Mouse (Mus musculus) hindbrain, embryonic 12.5 days (tissue): ENCODE results near the gene Gm5150. TPM values are rescaled to one million over a fixed set of nuclear protein-coding genes. Genes with fewer than 3 reads are reported as not detected.
"Not testable (repeated sequence)": the region's sequence is repeated elsewhere in the genome, so short reads cannot be mapped to it uniquely, and the experiment has no call there.

Experiments
- ATAC-seq: fragments of 200-750 bp; cut with Nextera tagmentation; 2 replicates; pipeline ENCODE4 v1.8.0; 2017; ENCODE audit warnings: moderate TSS enrichment; ENCODE audit not compliant: low FRiP score
- H3K27ac ChIP-seq: fragments of 300-500 bp; sonication (generic); 2 replicates; pipeline ENCODE4 v1.5.1; 2016; ENCODE audit warnings: mild to moderate bottlenecking
- H3K27me3 ChIP-seq: fragments of 300-500 bp; sonication (generic); 2 replicates; pipeline ENCODE4 v1.6.1; 2016; ENCODE audit warnings: mild to moderate bottlenecking
- H3K36me3 ChIP-seq: fragments of 300-500 bp; sonication (generic); 2 replicates; pipeline ENCODE4 v1.6.1; 2016; ENCODE audit warnings: mild to moderate bottlenecking
- H3K4me1 ChIP-seq: fragments of 300-500 bp; sonication (generic); 2 replicates; pipeline ENCODE4 v1.6.1; 2016
- H3K4me2 ChIP-seq: fragments of 300-500 bp; sonication (generic); replicated peaks from 2 replicates; pipeline ENCODE4 v1.6.1; 2016; ENCODE audit warnings: mild to moderate bottlenecking
- H3K4me3 ChIP-seq: fragments of 300-500 bp; sonication (generic); 2 replicates; pipeline ENCODE4 v1.5.1; 2016; ENCODE audit warnings: mild to moderate bottlenecking
- H3K9ac ChIP-seq: fragments of 300-500 bp; sonication (generic); 2 replicates; pipeline ENCODE4 v1.6.1; 2016; ENCODE audit warnings: mild to moderate bottlenecking, moderate library complexity
- H3K9me3 ChIP-seq: fragments of 300-500 bp; sonication (generic); replicated peaks from 2 replicates; pipeline ENCODE4 v1.6.1; 2016; ENCODE audit warnings: mild to moderate bottlenecking
- WGBS: fragments of 180-500 bp; shearing (Covaris S2); methylation state at CpG from one replicate; pipeline ENCODE4 v1.1.7; 2016; 5-methylcytosine and 5-hydroxymethylcytosine counted together
- polyA plus RNA-seq: library from polyadenylated mRNA; unstranded; fragments of >200 nt; fragmentation: Nextera tagmentation; extraction: Ambion mirVana; gene quantifications from 2 replicates; pipeline ENCODE4 v1.2.1, GENCODE M21; 2016

Gm5150 gene
- not detected in 2 replicates for polyA plus RNA-seq

GRCm38 (mm10) chr3:16006215-16006614, at the start of gene Gm5150:
Gene Gm5150, minus strand, starts transcription at chr3:16006437.
- H3K27me3 ChIP-seq, result no peaks in the 10 kb centered on the region
- ATAC-seq, result no peak
- H3K4me2 ChIP-seq, result no peak within 1 kb of the TSS
- H3K9ac ChIP-seq, result no peak within 1 kb of the TSS
- H3K4me1 ChIP-seq, result no peaks in the 10 kb centered on the region
- 93% methylated on average over 2 of the region's 2 CpGs for WGBS
- no peak within 1 kb of the TSS for H3K4me3 ChIP-seq
- H3K36me3 ChIP-seq, result no peaks in the 10 kb centered on the region
- H3K9me3 ChIP-seq, result no peaks in the 10 kb centered on the region
- H3K27ac ChIP-seq, result no peak within 1 kb of the TSS

GRCm38 (mm10) chr3:16051736-16052135, 45.5 kb upstream of the Gm5150 start:
- not testable (repeated sequence) for H3K36me3 ChIP-seq, H3K27me3 ChIP-seq, H3K4me2 ChIP-seq, H3K9me3 ChIP-seq, H3K4me1 ChIP-seq, ATAC-seq, H3K9ac ChIP-seq, H3K4me3 ChIP-seq, H3K27ac ChIP-seq
- WGBS, result 84% methylated on average over 20 of the region's 20 CpGs

- no peak for ATAC-seq
- no peak overlapping the region for H3K4me3 ChIP-seq
- H3K4me1 ChIP-seq, result no peaks in the 10 kb centered on the region
- no peak overlapping the region for H3K9ac ChIP-seq
- no peak overlapping the region for H3K27ac ChIP-seq
- H3K4me2 ChIP-seq, result no peak overlapping the region
- H3K36me3 ChIP-seq, result no peaks in the 10 kb centered on the region
- WGBS, result 67% methylated on average over 4 of the region's 4 CpGs
- 0 out of 2 replicates have a peak, but pooled peaks cover 5% of the 10 kb centered on the region for H3K9me3 ChIP-seq
- H3K27me3 ChIP-seq, result no peaks in the 10 kb centered on the region
Measured at GRCm38 (mm10) chr3:16047288-16047687, 41.1 kb upstream of the Gm5150 start.

GRCm38 (mm10) chr3:16043315-16043714, 37.1 kb upstream of the Gm5150 start:
- no peaks in the 10 kb centered on the region for H3K9me3 ChIP-seq
- peak; percentile 56; the same call in 1 of the 2 replicates for ATAC-seq

GRCm38 (mm10) chr3:16024988-16025387, 18.8 kb upstream of the Gm5150 start:
- ATAC-seq, result peak; percentile 64; the same call in 1 of the 2 replicates
- not testable (repeated sequence) for H3K27ac ChIP-seq, H3K4me2 ChIP-seq, H3K9me3 ChIP-seq, H3K9ac ChIP-seq, H3K4me1 ChIP-seq, H3K27me3 ChIP-seq, H3K36me3 ChIP-seq, H3K4me3 ChIP-seq
- 4% methylated on average over 6 of the region's 6 CpGs for WGBS

More at GRCm38 (mm10) chr3:16043315-16043714, 37.1 kb upstream of the Gm5150 start:
- no peak overlapping the region for H3K4me2 ChIP-seq
- no peak overlapping the region for H3K4me3 ChIP-seq
- 8% methylated on average over 1 of the region's 1 CpGs for WGBS
- no peak overlapping the region for H3K27ac ChIP-seq
- no peak overlapping the region for H3K9ac ChIP-seq
- no peaks in the 10 kb centered on the region for H3K27me3 ChIP-seq
- no peaks in the 10 kb centered on the region for H3K4me1 ChIP-seq
- no peaks in the 10 kb centered on the region for H3K36me3 ChIP-seq

GRCm38 (mm10) chr3:16022214-16022613, 16.0 kb upstream of the Gm5150 start:
- 57% methylated on average over 1 of the region's 1 CpGs for WGBS
- Histone ChIP-seq H3K4me3 (no peak overlapping the region), H3K4me1 (no peaks in the 10 kb centered on the region), H3K4me2 (no peak overlapping the region), H3K9me3 (no peaks in the 10 kb centered on the region), H3K9ac (no peak overlapping the region), H3K27me3 (no peaks in the 10 kb centered on the region), H3K36me3 (no peaks in the 10 kb centered on the region), H3K27ac (no peak overlapping the region)
- ATAC-seq, result no peak

GRCm38 (mm10) chr3:16014456-16014855, 8.2 kb upstream of the Gm5150 start:
- H3K9ac ChIP-seq, H3K27ac ChIP-seq, H3K4me1 ChIP-seq, H3K4me3 ChIP-seq, H3K27me3 ChIP-seq, H3K9me3 ChIP-seq, H3K4me2 ChIP-seq, ATAC-seq, H3K36me3 ChIP-seq: not testable (repeated sequence)
- 90% methylated on average over 2 of the region's 2 CpGs for WGBS

GRCm38 (mm10) chr3:16007827-16008226, 1.6 kb upstream of the Gm5150 start:
- ATAC-seq, result no peak
- no peaks in the 10 kb centered on the region for H3K4me1 ChIP-seq
- no peaks in the 10 kb centered on the region for H3K27me3 ChIP-seq
- no peak overlapping the region for H3K9ac ChIP-seq
- WGBS, result 81% methylated on average over 1 of the region's 1 CpGs
- H3K27ac ChIP-seq, result no peak overlapping the region
- H3K36me3 ChIP-seq, result no peaks in the 10 kb centered on the region
- H3K4me2 ChIP-seq, result no peak overlapping the region
- H3K9me3 ChIP-seq, result no peaks in the 10 kb centered on the region
- H3K4me3 ChIP-seq, result no peak overlapping the region

GRCm38 (mm10) chr3:16003890-16004633, 2.2 kb downstream of the Gm5150 start:
- H3K27me3 ChIP-seq, result no peaks in the 10 kb centered on the region
- WGBS, result 69% methylated on average over 3 of the region's 3 CpGs
- no peak overlapping the region for H3K4me2 ChIP-seq
- H3K36me3 ChIP-seq, result no peaks in the 10 kb centered on the region
- no peaks in the 10 kb centered on the region for H3K9me3 ChIP-seq
- no peak for ATAC-seq
- no peak overlapping the region for H3K27ac ChIP-seq
- no peak overlapping the region for H3K9ac ChIP-seq
- no peak overlapping the region for H3K4me3 ChIP-seq
- no peaks in the 10 kb centered on the region for H3K4me1 ChIP-seq

GRCm38 (mm10) chr3:15999479-15999878, 6.8 kb downstream of the Gm5150 start:
- 84% methylated on average over 3 of the region's 3 CpGs for WGBS
- not testable (repeated sequence) for ATAC-seq, H3K27me3 ChIP-seq

GRCm38 (mm10) chr3:15982216-15982615, 24.0 kb downstream of the Gm5150 start:
- 77% methylated on average over 3 of the region's 3 CpGs for WGBS
- H3K27ac ChIP-seq, result no peak overlapping the region
- peaks cover 5% of the 10 kb centered on the region; the same call in 1 of the 2 replicates for H3K9me3 ChIP-seq
- H3K9ac ChIP-seq, result no peak overlapping the region
- H3K4me1 ChIP-seq, result no peaks in the 10 kb centered on the region
- H3K36me3 ChIP-seq, result no peaks in the 10 kb centered on the region
- no peak overlapping the region for H3K4me2 ChIP-seq
- ATAC-seq, result no peak
- H3K27me3 ChIP-seq, result no peaks in the 10 kb centered on the region
- no peak overlapping the region for H3K4me3 ChIP-seq

More at GRCm38 (mm10) chr3:15999479-15999878, 6.8 kb downstream of the Gm5150 start:
- not testable (repeated sequence) for H3K36me3 ChIP-seq, H3K9me3 ChIP-seq, H3K4me3 ChIP-seq, H3K4me2 ChIP-seq, H3K4me1 ChIP-seq, H3K9ac ChIP-seq, H3K27ac ChIP-seq

- no peak overlapping the region for H3K9ac ChIP-seq
- no peak for ATAC-seq
- H3K36me3 ChIP-seq, result no peaks in the 10 kb centered on the region
- H3K27ac ChIP-seq, result no peak overlapping the region
- no peak overlapping the region for H3K4me2 ChIP-seq
- H3K4me3 ChIP-seq, result no peak overlapping the region
- H3K27me3 ChIP-seq, result no peaks in the 10 kb centered on the region
- H3K9me3 ChIP-seq, result peaks cover 12% of the 10 kb centered on the region
- no peaks in the 10 kb centered on the region for H3K4me1 ChIP-seq
Measured at GRCm38 (mm10) chr3:15956921-15957320, 49.3 kb downstream of the Gm5150 start.
